Mouse (Mus musculus) midbrain, postnatal 0 days (tissue): ENCODE data around the gene Ubtf. TPM values are rescaled to one million over a fixed set of nuclear protein-coding genes. Genes with fewer than 3 reads are reported as not detected.

Source experiments
- ATAC-seq: fragments of 200-750 bp; cut with Nextera tagmentation; 2 replicates; pipeline ENCODE4 v1.8.0; 2017; ENCODE audit warnings: moderate number of reproducible peaks, mild to moderate bottlenecking, moderate TSS enrichment, moderate library complexity; ENCODE audit not compliant: low FRiP score
- DNase-seq: peaks from one replicate; pipeline ENCODE4 v3.0.0-alpha.2; 2015; ENCODE audit warnings: low spot score
- H3K27ac ChIP-seq: fragments of 300-500 bp; sonication (generic); 2 replicates; pipeline ENCODE4 v1.5.1; 2014; ENCODE audit warnings: low read depth, mild to moderate bottlenecking, low read length, mixed read lengths
- H3K27me3 ChIP-seq: fragments of 300-500 bp; sonication (generic); 2 replicates; pipeline ENCODE4 v1.6.1; 2014; ENCODE audit warnings: low read length, control low read depth, mixed read lengths; ENCODE audit not compliant: insufficient read depth
- H3K36me3 ChIP-seq: fragments of 300-500 bp; sonication (generic); 2 replicates; pipeline ENCODE4 v1.6.1; 2014; ENCODE audit warnings: low read length, control low read depth, mixed read lengths; ENCODE audit not compliant: insufficient read depth
- H3K4me1 ChIP-seq: fragments of 300-500 bp; sonication (generic); 2 replicates; pipeline ENCODE4 v1.6.1; 2014; ENCODE audit warnings: mild to moderate bottlenecking, control low read depth, antibody characterized with exemption, low read length, mixed read lengths; ENCODE audit not compliant: insufficient read depth
- H3K4me2 ChIP-seq: fragments of 300-500 bp; sonication (generic); 2 replicates; pipeline ENCODE4 v1.6.1; 2014; ENCODE audit warnings: low read depth, mild to moderate bottlenecking, low read length, mixed read lengths; ENCODE audit not compliant: poor library complexity, severe bottlenecking
- H3K4me3 ChIP-seq: fragments of 300-500 bp; sonication (generic); 2 replicates; pipeline ENCODE4 v1.5.1; 2014; ENCODE audit warnings: low read depth, mild to moderate bottlenecking, low read length, moderate library complexity
- H3K9ac ChIP-seq: fragments of 300-500 bp; sonication (generic); replicated peaks from 2 replicates; pipeline ENCODE4 v1.6.1; 2014; ENCODE audit warnings: mild to moderate bottlenecking, low read length, moderate library complexity, mixed read lengths; ENCODE audit not compliant: poor library complexity, severe bottlenecking
- H3K9me3 ChIP-seq: fragments of 300-500 bp; sonication (generic); 2 replicates; pipeline ENCODE4 v1.6.1; 2016; ENCODE audit warnings: low read length, control low read depth
- CTCF ChIP-seq: IDR thresholded peaks from 2 replicates; pipeline ENCODE4 v1.5.1; 2016; ENCODE audit warnings: antibody characterized with exemption, mild to moderate bottlenecking
- WGBS: fragments of 180-500 bp; shearing (Covaris S2); extraction: QIAGEN DNeasy Blood & Tissue Kit; methylation state at CpG from one replicate; pipeline ENCODE4 v1.1.7; 2014; 5-methylcytosine and 5-hydroxymethylcytosine counted together
- polyA plus RNA-seq: library from polyadenylated mRNA; unstranded; fragments of >200 nt; fragmentation: Nextera tagmentation; extraction: Ambion mirVana; gene quantifications from 2 replicates; pipeline ENCODE4 v1.2.1, GENCODE M21; 2015
- total RNA-seq: library from RNA; depleted of rRNA; stranded (reverse); fragments of >200 nt; gene quantifications from 2 replicates; pipeline ENCODE4 v1.2.3, GENCODE M21; 2014

Ubtf gene
- total and polyA plus RNA-seq, 2 experiments from 2014 or later = 64.3 TPM

DNA sequence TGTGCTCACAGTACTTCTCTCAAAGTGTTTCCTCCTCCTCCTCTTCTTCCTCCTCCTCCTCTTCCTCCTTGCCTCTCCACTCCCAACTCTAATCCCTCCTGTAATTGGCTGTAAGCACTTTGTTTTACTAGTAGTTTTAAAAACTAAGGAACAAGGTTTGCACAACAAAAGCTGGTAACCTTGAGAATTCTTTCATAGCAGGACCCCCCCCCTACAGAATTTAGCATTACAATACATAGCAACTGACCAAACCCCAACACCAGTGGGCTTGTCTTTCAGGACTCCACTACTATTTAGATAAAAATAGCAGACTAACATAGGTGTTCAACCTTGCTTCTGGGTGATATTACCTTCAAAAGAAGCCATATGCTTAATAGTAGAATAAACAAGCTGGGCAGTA, 10.0 kb upstream of the Ubtf start:
- no peak overlapping the region for H3K27ac ChIP-seq
- no peak for TF ChIP-seq CTCF
- H3K4me3 ChIP-seq = no peak overlapping the region
- H3K27me3 ChIP-seq = no peaks in the 10 kb centered on the region
- no peak overlapping the region for H3K9ac ChIP-seq
- H3K4me2 ChIP-seq = no peak overlapping the region
- no peaks in the 10 kb centered on the region; the same call in 1 of the 2 replicates for H3K4me1 ChIP-seq
- ATAC-seq (no peak), DNase-seq (no peak)
- H3K9me3 ChIP-seq = no peaks in the 10 kb centered on the region
- H3K36me3 ChIP-seq = no peaks in the 10 kb centered on the region

DNA sequence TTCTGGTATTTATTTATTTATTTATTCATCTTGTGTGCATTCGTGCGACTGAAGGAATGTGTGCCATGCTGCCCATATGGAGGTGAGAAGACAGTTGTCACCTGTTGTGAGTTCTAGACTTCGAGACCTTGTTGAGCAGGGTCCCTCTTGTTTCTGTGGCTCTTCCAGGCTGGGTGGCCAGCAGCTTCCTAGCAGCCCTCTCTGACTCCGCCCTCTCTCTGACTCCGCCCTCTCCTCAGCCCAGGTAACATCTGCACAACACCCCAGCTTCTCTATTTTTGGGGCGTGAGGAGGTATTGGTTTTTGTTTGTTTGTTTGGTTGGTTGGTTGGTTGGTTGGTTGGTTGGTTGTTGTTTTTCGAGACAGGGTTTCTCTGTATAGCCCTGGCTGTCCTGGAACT, 8.3 kb upstream of the Ubtf start:
- no peak overlapping the region for H3K4me2 ChIP-seq
- ATAC-seq = no peak
- TF ChIP-seq CTCF = no peak
- no peak overlapping the region for H3K27ac ChIP-seq
- peaks cover 5% of the 10 kb centered on the region for H3K4me1 ChIP-seq
- no peak overlapping the region for H3K9ac ChIP-seq
- no peak overlapping the region for H3K4me3 ChIP-seq
- no peaks in the 10 kb centered on the region for H3K36me3 ChIP-seq
- H3K9me3 ChIP-seq = no peaks in the 10 kb centered on the region
- no peak for DNase-seq
- WGBS = 91% methylated on average over 7 of the region's 7 CpGs
- H3K27me3 ChIP-seq = no peaks in the 10 kb centered on the region

DNA sequence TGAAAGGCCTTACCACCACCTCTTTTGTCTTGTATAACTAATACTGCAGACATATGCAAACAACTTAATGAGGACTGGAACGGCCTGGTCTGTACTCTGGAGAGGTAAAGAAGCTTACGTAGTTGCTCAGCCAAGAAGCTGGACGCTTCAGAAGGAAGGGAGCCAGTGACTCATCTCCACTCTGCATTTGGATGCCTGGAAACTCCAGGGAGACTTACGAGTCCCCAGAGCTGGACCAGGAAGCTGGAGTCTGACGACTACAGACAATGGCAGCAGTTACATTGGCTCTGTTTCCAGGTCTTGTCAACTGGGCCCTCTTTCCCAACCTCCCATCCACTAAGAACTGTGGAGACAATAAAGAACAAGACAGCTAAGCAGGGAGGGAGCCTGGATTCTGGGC, 7.7 kb upstream of the Ubtf start:
- 61% methylated on average over 5 of the region's 5 CpGs for WGBS
- DNase-seq (no peak), ATAC-seq (no peak)
- no peak overlapping the region for H3K4me2 ChIP-seq
- no peaks in the 10 kb centered on the region for H3K36me3 ChIP-seq
- H3K4me3 ChIP-seq = no peak overlapping the region
- no peak overlapping the region for H3K9ac ChIP-seq
- no peak for TF ChIP-seq CTCF
- no peaks in the 10 kb centered on the region for H3K9me3 ChIP-seq
- H3K4me1 ChIP-seq = peaks cover 5% of the 10 kb centered on the region
- no peak overlapping the region for H3K27ac ChIP-seq
- no peaks in the 10 kb centered on the region for H3K27me3 ChIP-seq

DNA sequence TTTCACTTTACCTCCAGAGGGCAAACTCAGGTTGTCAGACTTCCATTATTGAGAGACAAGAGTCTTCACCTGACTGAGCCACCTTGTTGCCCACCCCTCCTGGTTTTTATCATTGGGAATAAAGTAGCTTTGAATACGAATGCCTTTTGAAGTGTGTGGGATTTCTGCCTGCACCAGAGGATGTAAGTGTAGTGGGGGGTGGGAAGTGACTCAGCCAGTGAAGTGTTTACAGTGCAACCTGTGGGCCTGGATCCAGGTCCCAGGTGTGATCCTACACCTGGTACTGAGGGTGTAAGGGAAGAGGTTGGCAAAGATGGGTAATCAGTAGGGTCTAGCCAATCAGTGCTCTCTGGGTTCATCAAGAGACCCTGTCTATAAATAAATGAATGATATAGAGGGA, 4.0 kb upstream of the Ubtf start:
- 84% methylated on average over 1 of the region's 1 CpGs for WGBS
- Histone ChIP-seq H3K27me3 (no peaks in the 10 kb centered on the region), H3K36me3 (no peaks in the 10 kb centered on the region), H3K4me3 (no peak overlapping the region), H3K9me3 (no peaks in the 10 kb centered on the region), H3K4me2 (no peak overlapping the region), H3K9ac (no peak overlapping the region), H3K27ac (no peak overlapping the region), H3K4me1 (peaks cover 5% of the 10 kb centered on the region)
- ATAC-seq (no peak), DNase-seq (no peak)
- no peak for TF ChIP-seq CTCF

DNA sequence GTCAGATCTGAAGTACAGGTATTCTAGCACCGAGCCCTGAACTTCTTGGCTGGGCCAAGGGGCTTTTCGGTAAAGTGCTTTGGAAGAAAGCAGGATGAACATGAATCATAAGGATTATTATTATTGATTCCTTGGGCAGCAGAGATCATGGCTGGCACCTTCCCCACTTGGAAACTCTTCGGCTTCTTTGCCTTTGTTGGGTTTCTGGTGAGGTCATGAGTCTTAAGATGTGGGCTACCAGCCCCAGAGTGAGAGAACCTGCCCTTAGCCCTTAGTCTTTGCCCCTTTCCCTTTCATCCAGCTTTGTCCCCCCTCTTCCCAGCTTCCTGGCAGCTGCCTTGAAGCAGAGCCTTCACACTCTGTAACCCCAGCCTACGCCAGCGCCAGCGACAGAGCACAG, 2.4 kb upstream of the Ubtf start:
- DNase-seq (no peak), ATAC-seq (no peak)
- H3K4me2 ChIP-seq = no peak overlapping the region
- H3K4me1 ChIP-seq = peaks cover 5% of the 10 kb centered on the region
- H3K27me3 ChIP-seq = no peaks in the 10 kb centered on the region
- H3K9ac ChIP-seq = no peak overlapping the region
- TF ChIP-seq CTCF = no peak
- WGBS = 84% methylated on average over 6 of the region's 6 CpGs
- H3K4me3 ChIP-seq = no peak overlapping the region
- H3K9me3 ChIP-seq = no peaks in the 10 kb centered on the region
- no peak overlapping the region for H3K27ac ChIP-seq
- no peaks in the 10 kb centered on the region for H3K36me3 ChIP-seq

DNA sequence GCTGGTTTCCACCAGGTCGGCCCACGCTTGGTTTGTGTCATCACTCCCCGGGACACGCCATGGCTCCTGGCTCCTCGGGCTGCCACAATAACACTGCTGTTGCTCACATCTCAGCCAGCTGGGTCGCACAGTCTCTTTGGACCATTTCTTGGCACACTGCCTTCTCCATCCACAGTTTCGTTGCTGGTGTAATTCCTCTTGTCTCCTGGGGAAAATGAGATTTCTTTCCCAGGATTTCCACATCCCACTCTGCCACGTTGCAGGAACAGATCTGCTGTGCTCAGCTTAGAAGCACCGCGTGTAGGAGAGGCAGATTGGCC, 1.1 kb upstream of the Ubtf start:
- Histone ChIP-seq H3K27ac (peak overlapping the region; percentile 98), H3K27me3 (no peaks in the 10 kb centered on the region), H3K36me3 (no peaks in the 10 kb centered on the region), H3K9ac (peak overlapping the region; percentile 99), H3K4me1 (peaks cover 7% of the 10 kb centered on the region), H3K9me3 (no peaks in the 10 kb centered on the region), H3K4me3 (peak overlapping the region; percentile 74), H3K4me2 (peak overlapping the region; percentile 64)
- WGBS = 2% methylated on average over 10 of the region's 10 CpGs
- ATAC-seq = no peak
- peak; percentile 34 for TF ChIP-seq CTCF
- peak; percentile 94 for DNase-seq
